Mouse (Mus musculus): ENCODE results near the gene Ggt5. TPM values are rescaled to one million over a fixed set of nuclear protein-coding genes. Genes with fewer than 3 reads are reported as not detected.
A peak's percentile ranks its signal among the peaks of the same experiment; 100 is the strongest.

Gene Ggt5
- 4.5 and 13.7 TPM in 2 replicates for polyA plus RNA-seq (2012; ENCODE audit: insufficient read depth, low replicate concordance)

GRCm38 (mm10) chr10:75589129-75589528, at the start of gene Ggt5:
Ggt5 (plus strand) TSS chr10:75589340.
- Histone ChIP-seq H3K4me3 (replicated peaks) (peak within 1 kb of the TSS; percentile 87), H3K27me3 (replicated peaks) (peaks cover 17% of the 10 kb centered on the region), H3K9me3 (no peaks in the 10 kb centered on the region), H3K36me3 (replicated peaks; ENCODE audit: low read length) (peaks cover 7% of the 10 kb centered on the region), H3K4me1 (peaks cover 88% of the 10 kb centered on the region)
- TF ChIP-seq FLI1 (IDR thresholded peaks at IDR 0.05; ENCODE audit: low read length): no peak
- 0 out of 3 replicates have a peak, but pooled peaks have one; percentile 27 for TF ChIP-seq GATA1 (IDR thresholded peaks at IDR 0.05; ENCODE audit: borderline replicate concordance, low read length)

- H3K27me3 ChIP-seq (replicated peaks): peaks cover 35% of the 10 kb centered on the region
- TF ChIP-seq FLI1 (IDR thresholded peaks at IDR 0.05; ENCODE audit: low read length): no peak
- no peak for TF ChIP-seq GATA1 (IDR thresholded peaks at IDR 0.05; ENCODE audit: borderline replicate concordance, low read length)
- H3K4me3 ChIP-seq (replicated peaks): no peak overlapping the region
- H3K9me3 ChIP-seq: peaks cover 17% of the 10 kb centered on the region
- peaks cover 22% of the 10 kb centered on the region for H3K4me1 ChIP-seq
- H3K36me3 ChIP-seq (replicated peaks; ENCODE audit: low read length): no peaks in the 10 kb centered on the region
These were observed 41.2 kb upstream of the Ggt5 start for GRCm38 (mm10) chr10:75547901-75548300.

GRCm38 (mm10) chr10:75548486-75548885, 40.7 kb upstream of the Ggt5 start:
- H3K27me3 ChIP-seq (replicated peaks): peaks cover 39% of the 10 kb centered on the region
- peaks cover 13% of the 10 kb centered on the region for H3K9me3 ChIP-seq
- H3K4me3 ChIP-seq (replicated peaks): no peak overlapping the region
- no peaks in the 10 kb centered on the region for H3K36me3 ChIP-seq (replicated peaks; ENCODE audit: low read length)
- TF ChIP-seq FLI1 (IDR thresholded peaks at IDR 0.05; ENCODE audit: low read length) (no peak), GATA1 (IDR thresholded peaks at IDR 0.05; ENCODE audit: borderline replicate concordance, low read length) (no peak)
- H3K4me1 ChIP-seq: peaks cover 28% of the 10 kb centered on the region

- H3K4me1 ChIP-seq: peaks cover 39% of the 10 kb centered on the region
- no peak overlapping the region for H3K4me3 ChIP-seq (replicated peaks)
- H3K27me3 ChIP-seq (replicated peaks): peaks cover 45% of the 10 kb centered on the region
- H3K9me3 ChIP-seq: peaks cover 9% of the 10 kb centered on the region
- TF ChIP-seq FLI1 (IDR thresholded peaks at IDR 0.05; ENCODE audit: low read length) (no peak), GATA1 (IDR thresholded peaks at IDR 0.05; ENCODE audit: borderline replicate concordance, low read length) (no peak)
- H3K36me3 ChIP-seq (replicated peaks; ENCODE audit: low read length): no peaks in the 10 kb centered on the region
These were observed 39.3 kb upstream of the Ggt5 start for GRCm38 (mm10) chr10:75549886-75550285.

- H3K36me3 ChIP-seq (replicated peaks; ENCODE audit: low read length): no peaks in the 10 kb centered on the region
- TF ChIP-seq GATA1 (IDR thresholded peaks at IDR 0.05; ENCODE audit: borderline replicate concordance, low read length): no peak
- no peak for TF ChIP-seq FLI1 (IDR thresholded peaks at IDR 0.05; ENCODE audit: low read length)
- peaks cover 53% of the 10 kb centered on the region for H3K27me3 ChIP-seq (replicated peaks)
- peaks cover 52% of the 10 kb centered on the region for H3K4me1 ChIP-seq
- H3K4me3 ChIP-seq (replicated peaks): peak overlapping the region; percentile 9
- no peaks in the 10 kb centered on the region for H3K9me3 ChIP-seq
These were observed 38.0 kb upstream of the Ggt5 start for GRCm38 (mm10) chr10:75551175-75551574.

GRCm38 (mm10) chr10:75552106-75552505, 37.0 kb upstream of the Ggt5 start:
- Histone ChIP-seq H3K4me3 (replicated peaks) (no peak overlapping the region), H3K27me3 (replicated peaks) (peaks cover 62% of the 10 kb centered on the region), H3K36me3 (replicated peaks; ENCODE audit: low read length) (no peaks in the 10 kb centered on the region), H3K4me1 (peaks cover 52% of the 10 kb centered on the region), H3K9me3 (no peaks in the 10 kb centered on the region)
- TF ChIP-seq FLI1 (IDR thresholded peaks at IDR 0.05; ENCODE audit: low read length) (no peak), GATA1 (IDR thresholded peaks at IDR 0.05; ENCODE audit: borderline replicate concordance, low read length) (no peak)

GRCm38 (mm10) chr10:75552701-75553450, 36.3 kb upstream of the Ggt5 start:
- Histone ChIP-seq H3K4me1 (peaks cover 52% of the 10 kb centered on the region), H3K36me3 (replicated peaks; ENCODE audit: low read length) (no peaks in the 10 kb centered on the region), H3K27me3 (replicated peaks) (peaks cover 69% of the 10 kb centered on the region), H3K4me3 (replicated peaks) (no peak overlapping the region), H3K9me3 (no peaks in the 10 kb centered on the region)
- TF ChIP-seq FLI1 (IDR thresholded peaks at IDR 0.05; ENCODE audit: low read length) (no peak), GATA1 (IDR thresholded peaks at IDR 0.05; ENCODE audit: borderline replicate concordance, low read length) (no peak)

- TF ChIP-seq GATA1 (IDR thresholded peaks at IDR 0.05; ENCODE audit: borderline replicate concordance, low read length) (no peak), FLI1 (IDR thresholded peaks at IDR 0.05; ENCODE audit: low read length) (no peak)
- Histone ChIP-seq H3K4me3 (replicated peaks) (no peak overlapping the region), H3K9me3 (no peaks in the 10 kb centered on the region), H3K4me1 (peaks cover 60% of the 10 kb centered on the region), H3K27me3 (replicated peaks) (peaks cover 76% of the 10 kb centered on the region), H3K36me3 (replicated peaks; ENCODE audit: low read length) (no peaks in the 10 kb centered on the region)
These were observed 35.0 kb upstream of the Ggt5 start for GRCm38 (mm10) chr10:75554090-75554489.

GRCm38 (mm10) chr10:75555557-75555956, 33.6 kb upstream of the Ggt5 start:
- Histone ChIP-seq H3K4me3 (replicated peaks) (no peak overlapping the region), H3K27me3 (replicated peaks) (peaks cover 84% of the 10 kb centered on the region), H3K4me1 (peaks cover 75% of the 10 kb centered on the region), H3K36me3 (replicated peaks; ENCODE audit: low read length) (no peaks in the 10 kb centered on the region), H3K9me3 (no peaks in the 10 kb centered on the region)
- TF ChIP-seq GATA1 (IDR thresholded peaks at IDR 0.05; ENCODE audit: borderline replicate concordance, low read length) (no peak), FLI1 (IDR thresholded peaks at IDR 0.05; ENCODE audit: low read length) (no peak)

- Histone ChIP-seq H3K36me3 (replicated peaks; ENCODE audit: low read length) (no peaks in the 10 kb centered on the region), H3K4me1 (peaks cover 76% of the 10 kb centered on the region), H3K4me3 (replicated peaks) (no peak overlapping the region), H3K9me3 (0 out of 2 replicates have a peak, but pooled peaks cover 2% of the 10 kb centered on the region), H3K27me3 (replicated peaks) (peaks cover 86% of the 10 kb centered on the region)
- no peak for TF ChIP-seq GATA1 (IDR thresholded peaks at IDR 0.05; ENCODE audit: borderline replicate concordance, low read length)
- TF ChIP-seq FLI1 (IDR thresholded peaks at IDR 0.05; ENCODE audit: low read length): no peak
These were observed 33.1 kb upstream of the Ggt5 start for GRCm38 (mm10) chr10:75556026-75556425.
